Mouse (Mus musculus) ES-E14 (cell line): ENCODE measurements around the gene Daam1. TPM values are rescaled to one million over a fixed set of nuclear protein-coding genes. Genes with fewer than 3 reads are reported as not detected.

Experiments
- DNase-seq: peaks from one replicate; pipeline ENCODE4 v3.0.0-alpha.2; 2013; ENCODE audit warnings: low read depth, low spot score
- H3K27ac ChIP-seq: 2 replicates; pipeline ENCODE4 v1.5.1; 2012; ENCODE audit warnings: low read depth, mild to moderate bottlenecking, low read length, moderate library complexity, mixed read lengths; ENCODE audit not compliant: poor library complexity, insufficient read depth, severe bottlenecking
- H3K36me3 ChIP-seq: 2 replicates; pipeline ENCODE4 v1.6.1; 2012; ENCODE audit warnings: mild to moderate bottlenecking, low read length, moderate library complexity, mixed read lengths; ENCODE audit not compliant: control insufficient read depth, poor library complexity, insufficient read depth, severe bottlenecking
- H3K4me1 ChIP-seq, 2 experiments: fragments of 150-350 bp in 1 of 2; sonication (generic) in 1 of 2; 2 replicates each; pipeline ENCODE4 v1.6.1; 2012; ENCODE audit warnings: low read length in 2 of 2, mild to moderate bottlenecking in 1 of 2, mixed read lengths in 1 of 2; ENCODE audit not compliant: control insufficient read depth in 2 of 2, insufficient read depth in 2 of 2, poor library complexity in 1 of 2
- H3K4me3 ChIP-seq, 2 experiments: fragments of 150-350 bp in 1 of 2; sonication (generic) in 1 of 2; 2 replicates each; pipeline ENCODE4 v1.5.1; 2012; ENCODE audit warnings: low read length in 2 of 2, low read depth in 1 of 2, mild to moderate bottlenecking in 1 of 2, mixed read lengths in 1 of 2; ENCODE audit not compliant: insufficient read depth in 1 of 2, poor library complexity in 1 of 2, severe bottlenecking in 1 of 2
- H3K9ac ChIP-seq: 2 replicates; pipeline ENCODE4 v1.6.1; 2012; ENCODE audit warnings: low read depth, mild to moderate bottlenecking, low read length, mixed read lengths; ENCODE audit not compliant: poor library complexity, insufficient read depth, severe bottlenecking
- H3K9me3 ChIP-seq: fragments of 150-350 bp; sonication (generic); 2 replicates; pipeline ENCODE4 v1.6.1; 2012; ENCODE audit warnings: low read depth, mild to moderate bottlenecking, low read length; ENCODE audit not compliant: control insufficient read depth, insufficient read depth
- CHD2 ChIP-seq: IDR thresholded peaks from 2 replicates; pipeline ENCODE4 v1.6.1; 2014; ENCODE audit warnings: mild to moderate bottlenecking, low read depth, low read length, inconsistent platforms
- HCFC1 ChIP-seq: IDR thresholded peaks from 2 replicates; pipeline ENCODE4 v1.6.1; 2012; ENCODE audit warnings: low read length, inconsistent platforms, borderline replicate concordance; ENCODE audit not compliant: insufficient read depth
- MAFK ChIP-seq: IDR thresholded peaks from 2 replicates; pipeline ENCODE4 v1.6.1; 2014; ENCODE audit warnings: mild to moderate bottlenecking, low read depth, low read length, inconsistent platforms; ENCODE audit not compliant: insufficient read depth
- ZC3H11A ChIP-seq: IDR thresholded peaks from 2 replicates; pipeline ENCODE4 v1.6.1; 2012; ENCODE audit warnings: low read depth, mild to moderate bottlenecking, inconsistent platforms, low read length, borderline replicate concordance
- ZNF384 ChIP-seq: IDR thresholded peaks from 2 replicates; pipeline ENCODE4 v1.6.1; 2012; ENCODE audit warnings: low read depth, low read length, inconsistent platforms
- in situ Hi-C, 2 experiments: fragments of 600-800 bp; cut with MboI; formaldehyde crosslinking; loops; one replicate each; pipeline ENCODE4 v1.15.1; 2025; ENCODE audit warnings: low sequenced_read_pairs in 2 of 2, inconsistent platforms in 1 of 2; ENCODE audit not compliant: unreplicated experiment in 2 of 2
- total RNA-seq: library from RNA; depleted of rRNA; stranded (reverse); fragments of 300-350 nt; gene quantifications from 2 replicates; pipeline ENCODE4 v1.2.3, GENCODE M21; 2012

Gene Daam1
- total RNA-seq, 1 experiment, result 15.8 TPM

DNA sequence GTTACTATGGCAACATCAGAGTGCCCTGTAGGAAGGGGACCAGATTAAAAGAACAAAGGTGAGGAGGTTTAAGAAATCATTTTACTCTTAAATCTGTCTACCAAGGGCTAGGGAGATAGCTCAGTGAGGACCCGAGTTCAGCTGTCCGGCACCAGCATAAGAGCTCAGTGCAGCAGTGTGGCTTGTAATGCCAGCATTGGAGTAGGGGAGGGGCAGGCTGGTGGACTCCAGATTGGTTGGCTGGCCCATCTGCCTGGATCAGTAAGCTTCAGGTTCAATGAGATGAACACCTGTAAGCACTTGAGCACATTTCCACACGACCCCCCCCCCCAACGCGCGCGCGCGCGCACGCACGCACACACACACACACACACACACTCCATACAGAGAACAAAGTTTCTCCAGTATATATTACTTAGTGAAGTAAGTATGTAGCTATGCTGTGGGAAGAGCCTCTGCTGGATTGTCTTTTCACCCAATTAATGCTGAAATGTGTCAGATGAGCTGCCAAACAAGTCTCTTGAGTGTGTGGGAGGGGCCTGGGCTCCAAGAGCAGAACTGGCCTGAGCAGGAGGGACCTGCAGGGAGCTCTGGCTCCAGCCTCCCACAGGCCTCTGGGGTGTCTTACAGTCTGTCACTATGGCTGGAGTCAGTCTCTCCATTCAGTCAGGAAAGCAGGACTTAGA is 75.8 kb downstream of the Daam1 start:
- no peak overlapping the region for H3K4me3 ChIP-seq
- DNase-seq, result no peak
- H3K9me3 ChIP-seq, result no peaks in the 10 kb centered on the region
- TF ChIP-seq ZC3H11A (no peak), CHD2 (no peak), MAFK (no peak), ZNF384 (no peak), HCFC1 (no peak)
- H3K27ac ChIP-seq, result no peak overlapping the region
- no peaks in the 10 kb centered on the region for H3K4me1 ChIP-seq
- H3K36me3 ChIP-seq, result no peaks in the 10 kb centered on the region
- in situ Hi-C loops, result no loop called here
- H3K9ac ChIP-seq, result no peak overlapping the region

DNA sequence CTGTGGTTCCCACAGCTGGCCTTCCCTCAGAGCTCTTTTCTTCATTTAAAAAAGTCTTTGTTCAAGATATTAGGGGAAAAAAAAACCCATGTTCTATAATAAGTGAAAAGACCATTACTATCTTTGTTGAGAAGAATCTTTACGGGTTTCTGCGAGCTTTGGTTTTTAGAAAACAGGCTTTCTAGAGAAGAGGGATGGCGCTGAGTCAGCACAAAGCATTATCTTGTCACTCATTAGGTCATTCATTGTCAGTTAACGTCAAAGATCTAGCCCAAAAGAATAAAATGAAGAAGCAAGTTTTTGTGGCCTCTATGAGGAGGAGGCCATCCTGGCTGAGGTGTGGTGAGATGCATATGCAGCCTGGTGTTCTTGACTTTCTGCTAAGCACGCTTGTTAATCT is 78.1 kb downstream of the Daam1 start:
- H3K4me3 ChIP-seq, result no peak overlapping the region
- in situ Hi-C loops, result no loop called here
- no peak overlapping the region for H3K9ac ChIP-seq
- no peaks in the 10 kb centered on the region for H3K36me3 ChIP-seq
- no peak for DNase-seq
- no peaks in the 10 kb centered on the region for H3K4me1 ChIP-seq
- H3K9me3 ChIP-seq, result no peaks in the 10 kb centered on the region
- no peak for TF ChIP-seq ZC3H11A
- no peak for TF ChIP-seq MAFK
- no peak for TF ChIP-seq HCFC1
- TF ChIP-seq CHD2, result no peak
- TF ChIP-seq ZNF384, result no peak
- no peak overlapping the region for H3K27ac ChIP-seq

DNA sequence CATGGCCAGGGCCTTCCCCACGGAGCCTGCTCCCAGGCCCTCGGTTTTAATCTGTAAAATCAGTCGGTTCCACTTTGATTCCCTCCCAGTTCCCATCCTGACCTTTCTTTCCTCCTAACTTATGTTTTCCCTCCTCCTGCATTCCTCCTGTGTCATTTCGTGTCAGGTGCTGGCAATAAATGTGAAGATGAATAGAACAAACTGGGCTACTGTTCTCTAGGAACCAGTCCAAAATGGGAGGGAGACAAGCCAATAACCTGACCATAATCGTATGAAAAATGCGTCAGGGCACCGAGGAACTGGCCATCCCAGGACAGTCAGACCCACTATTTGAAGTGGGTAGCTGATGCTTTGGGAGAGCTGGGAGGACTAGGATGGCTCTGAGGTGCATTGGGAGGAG is 79.4 kb downstream of the Daam1 start:
- no peaks in the 10 kb centered on the region for H3K4me1 ChIP-seq
- H3K36me3 ChIP-seq, result no peaks in the 10 kb centered on the region
- no peak overlapping the region for H3K9ac ChIP-seq
- in situ Hi-C loops, result no loop called here
- no peak for TF ChIP-seq ZC3H11A
- TF ChIP-seq HCFC1, result no peak
- TF ChIP-seq MAFK, result no peak
- TF ChIP-seq ZNF384, result no peak
- TF ChIP-seq CHD2, result no peak
- DNase-seq, result no peak
- no peak overlapping the region for H3K27ac ChIP-seq
- H3K9me3 ChIP-seq, result no peaks in the 10 kb centered on the region
- no peak overlapping the region for H3K4me3 ChIP-seq

DNA sequence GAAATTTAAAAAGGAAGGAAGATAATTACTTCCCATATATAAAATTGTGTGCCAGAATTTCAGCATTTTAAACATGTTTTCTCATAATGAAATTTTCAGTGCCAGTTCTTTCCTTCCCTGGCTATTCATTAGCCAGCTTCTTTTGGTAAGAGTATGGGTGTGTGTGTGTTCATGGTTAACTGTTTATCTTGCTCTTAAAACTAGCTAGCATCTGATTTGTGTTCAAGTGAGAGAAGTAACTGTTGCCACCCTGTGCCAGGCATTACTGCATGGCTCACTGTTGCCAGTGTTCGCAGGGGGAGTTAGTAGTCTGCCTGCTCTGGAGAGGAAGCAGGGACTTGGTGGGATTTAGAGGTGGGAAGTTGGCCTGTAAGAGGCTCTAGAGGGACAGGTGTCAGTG is 81.4 kb downstream of the Daam1 start:
- Histone ChIP-seq H3K9ac (no peak overlapping the region), H3K4me3 (no peak overlapping the region), H3K36me3 (peaks cover 3% of the 10 kb centered on the region; the same call in 1 of the 2 replicates), H3K27ac (no peak overlapping the region), H3K4me1 (no peaks in the 10 kb centered on the region), H3K9me3 (no peaks in the 10 kb centered on the region)
- no peak for DNase-seq
- TF ChIP-seq HCFC1 (no peak), ZC3H11A (no peak), ZNF384 (no peak), MAFK (no peak), CHD2 (no peak)
- in situ Hi-C loops, result no loop called here

DNA sequence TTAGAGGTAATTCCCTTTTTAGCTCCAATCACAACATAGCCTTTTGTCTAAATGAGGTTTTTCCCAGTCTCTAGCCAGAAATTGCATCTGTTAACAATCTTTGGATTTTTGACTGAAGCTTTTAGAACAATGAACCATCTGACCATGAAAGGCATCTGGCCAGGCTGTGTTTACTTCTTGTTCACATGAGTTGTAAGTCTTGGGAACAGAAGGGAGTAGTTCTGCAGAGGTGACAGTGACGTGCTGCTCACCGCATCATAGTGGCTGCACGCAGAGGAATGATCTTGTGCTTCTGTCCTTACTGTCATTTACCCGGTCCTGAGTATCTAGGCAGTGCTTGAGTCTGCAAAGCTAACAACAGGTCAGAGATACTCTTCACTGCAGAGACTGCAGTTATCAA is 88.3 kb downstream of the Daam1 start:
- Histone ChIP-seq H3K36me3 (peaks cover 3% of the 10 kb centered on the region; the same call in 1 of the 2 replicates), H3K4me1 (no peaks in the 10 kb centered on the region), H3K27ac (no peak overlapping the region), H3K9ac (no peak overlapping the region), H3K4me3 (no peak overlapping the region), H3K9me3 (no peaks in the 10 kb centered on the region)
- no peak for DNase-seq
- in situ Hi-C loops, result no loop called here
- TF ChIP-seq ZNF384 (no peak), MAFK (no peak), CHD2 (no peak), HCFC1 (no peak), ZC3H11A (no peak)
